Mouse (Mus musculus) adrenal gland, adult 8-10 months (tissue): ENCODE measurements around the gene Apol6. TPM values are rescaled to one million over a fixed set of nuclear protein-coding genes. Genes with fewer than 3 reads are reported as not detected.

Source experiments
- total RNA-seq, 4 experiments: library from RNA; stranded (reverse); gene quantifications; 2 replicates each; pipeline ENCODE4 v1.2.4; 2022

Gene Apol6
- total RNA-seq, 4 experiments from 2014 or later: 11.8 to 73.3 (median 21.2) TPM

Other genes starting within 250 kb of the Apol6 start
- 10 to 100 TPM; 19.2 to 35.6 (median 26.9) TPM for gene Zfp251, start 173.3 kb upstream of the Apol6 start, total RNA-seq
- gene Zfp7, start 165.5 kb upstream of the Apol6 start, total RNA-seq: 1 to 10 TPM; 3.4 to 6.4 (median 4.5) TPM
- not detected for gene Gm49527, start 165.4 kb upstream of the Apol6 start, total RNA-seq
- gene Zfp647, start 119.3 kb upstream of the Apol6 start, total RNA-seq: 1 to 10 TPM; 2.6 to 6.5 (median 5.5) TPM
- 10 to 100 TPM; 40.3 to 48.6 (median 47.0) TPM for gene 1110038F14Rik, start 96.2 kb upstream of the Apol6 start, total RNA-seq
- 1 to 10 TPM in 1 of 4 experiments, under 1 TPM in 1, not detected in 2; 0.96 to 4.0 TPM for gene Mb, start 5.9 kb downstream of the Apol6 start, total RNA-seq